Mouse (Mus musculus): Measurements from ENCODE around the gene Slc25a12. TPM values are rescaled to one million over a fixed set of nuclear protein-coding genes. Genes with fewer than 3 reads are reported as not detected.

Gene Slc25a12
- polyA plus RNA-seq, 1 experiment: 52.2 TPM

GRCm38 (mm10) chr2:71303221-71303620 is 64.3 kb downstream of the Slc25a12 start:
- H3K4me3 ChIP-seq (ENCODE audit: control insufficient read depth, insufficient read depth, low read length): no peak overlapping the region
- no peak for TF ChIP-seq POLR2A (IDR thresholded peaks at IDR 0.05; ENCODE audit: control insufficient read depth, extremely low read depth, insufficient read depth, low read length, poor library complexity)
- TF ChIP-seq CTCF (IDR thresholded peaks at IDR 0.05; ENCODE audit: borderline replicate concordance, control insufficient read depth, extremely low read depth, insufficient read depth, low read length, poor library complexity): no peak
- DNase-seq: no peak
- H3K4me1 ChIP-seq (replicated peaks; ENCODE audit: control insufficient read depth, insufficient read depth, low read length): 0 out of 2 replicates have a peak, but pooled peaks cover 3% of the 10 kb centered on the region
- H3K27ac ChIP-seq (ENCODE audit: control insufficient read depth, insufficient read depth, low read length): no peak overlapping the region
- H3K36me3 ChIP-seq (ENCODE audit: control insufficient read depth, insufficient read depth, low read length): peaks cover 12% of the 10 kb centered on the region
- no peaks in the 10 kb centered on the region for H3K27me3 ChIP-seq (ENCODE audit: control insufficient read depth, insufficient read depth, low read length)

GRCm38 (mm10) chr2:71302156-71302663 is 65.3 kb downstream of the Slc25a12 start:
- WGBS: 95% methylated on average over 3 of the region's 3 CpGs
- H3K27me3 ChIP-seq (ENCODE audit: control insufficient read depth, insufficient read depth, low read length): no peaks in the 10 kb centered on the region
- H3K4me3 ChIP-seq (ENCODE audit: control insufficient read depth, insufficient read depth, low read length): no peak overlapping the region
- peaks cover 12% of the 10 kb centered on the region for H3K36me3 ChIP-seq (ENCODE audit: control insufficient read depth, insufficient read depth, low read length)
- H3K27ac ChIP-seq (ENCODE audit: control insufficient read depth, insufficient read depth, low read length): no peak overlapping the region
- 0 out of 2 replicates have a peak, but pooled peaks cover 3% of the 10 kb centered on the region for H3K4me1 ChIP-seq (replicated peaks; ENCODE audit: control insufficient read depth, insufficient read depth, low read length)
- TF ChIP-seq CTCF (IDR thresholded peaks at IDR 0.05; ENCODE audit: borderline replicate concordance, control insufficient read depth, extremely low read depth, insufficient read depth, low read length, poor library complexity): no peak
- no peak for TF ChIP-seq POLR2A (IDR thresholded peaks at IDR 0.05; ENCODE audit: control insufficient read depth, extremely low read depth, insufficient read depth, low read length, poor library complexity)
- no peak for DNase-seq

GRCm38 (mm10) chr2:71298729-71299128 is 68.8 kb downstream of the Slc25a12 start:
- H3K4me3 ChIP-seq (ENCODE audit: control insufficient read depth, insufficient read depth, low read length): no peak overlapping the region
- peaks cover 13% of the 10 kb centered on the region for H3K36me3 ChIP-seq (ENCODE audit: control insufficient read depth, insufficient read depth, low read length)
- DNase-seq: peak; percentile 32
- no peaks in the 10 kb centered on the region for H3K27me3 ChIP-seq (ENCODE audit: control insufficient read depth, insufficient read depth, low read length)
- H3K4me1 ChIP-seq (replicated peaks; ENCODE audit: control insufficient read depth, insufficient read depth, low read length): no peaks in the 10 kb centered on the region
- TF ChIP-seq POLR2A (IDR thresholded peaks at IDR 0.05; ENCODE audit: control insufficient read depth, extremely low read depth, insufficient read depth, low read length, poor library complexity) (no peak), CTCF (IDR thresholded peaks at IDR 0.05; ENCODE audit: borderline replicate concordance, control insufficient read depth, extremely low read depth, insufficient read depth, low read length, poor library complexity) (no peak)
- H3K27ac ChIP-seq (ENCODE audit: control insufficient read depth, insufficient read depth, low read length): no peak overlapping the region
- 100% methylated on average over 1 of the region's 1 CpGs for WGBS

GRCm38 (mm10) chr2:71297501-71297900 is 70.0 kb downstream of the Slc25a12 start:
- TF ChIP-seq CTCF (IDR thresholded peaks at IDR 0.05; ENCODE audit: borderline replicate concordance, control insufficient read depth, extremely low read depth, insufficient read depth, low read length, poor library complexity): no peak
- no peak for TF ChIP-seq POLR2A (IDR thresholded peaks at IDR 0.05; ENCODE audit: control insufficient read depth, extremely low read depth, insufficient read depth, low read length, poor library complexity)
- WGBS: 95% methylated on average over 1 of the region's 1 CpGs
- no peak overlapping the region for H3K27ac ChIP-seq (ENCODE audit: control insufficient read depth, insufficient read depth, low read length)
- no peaks in the 10 kb centered on the region for H3K27me3 ChIP-seq (ENCODE audit: control insufficient read depth, insufficient read depth, low read length)
- H3K4me3 ChIP-seq (ENCODE audit: control insufficient read depth, insufficient read depth, low read length): no peak overlapping the region
- DNase-seq: no peak
- H3K4me1 ChIP-seq (replicated peaks; ENCODE audit: control insufficient read depth, insufficient read depth, low read length): no peaks in the 10 kb centered on the region
- H3K36me3 ChIP-seq (ENCODE audit: control insufficient read depth, insufficient read depth, low read length): peaks cover 21% of the 10 kb centered on the region

GRCm38 (mm10) chr2:71295844-71296243 is 71.7 kb downstream of the Slc25a12 start:
- WGBS: 96% methylated on average over 12 of the region's 12 CpGs

GRCm38 (mm10) chr2:71294489-71294888 is 73.1 kb downstream of the Slc25a12 start:
- Histone ChIP-seq H3K4me3 (ENCODE audit: control insufficient read depth, insufficient read depth, low read length) (no peak overlapping the region), H3K27me3 (ENCODE audit: control insufficient read depth, insufficient read depth, low read length) (no peaks in the 10 kb centered on the region), H3K36me3 (ENCODE audit: control insufficient read depth, insufficient read depth, low read length) (peaks cover 24% of the 10 kb centered on the region), H3K27ac (ENCODE audit: control insufficient read depth, insufficient read depth, low read length) (no peak overlapping the region), H3K4me1 (replicated peaks; ENCODE audit: control insufficient read depth, insufficient read depth, low read length) (no peaks in the 10 kb centered on the region)
- DNase-seq: no peak
- WGBS: 89% methylated on average over 7 of the region's 7 CpGs
- TF ChIP-seq POLR2A (IDR thresholded peaks at IDR 0.05; ENCODE audit: control insufficient read depth, extremely low read depth, insufficient read depth, low read length, poor library complexity): no peak
- TF ChIP-seq CTCF (IDR thresholded peaks at IDR 0.05; ENCODE audit: borderline replicate concordance, control insufficient read depth, extremely low read depth, insufficient read depth, low read length, poor library complexity): no peak

More at GRCm38 (mm10) chr2:71295844-71296243, 71.7 kb downstream of the Slc25a12 start:
- Histone ChIP-seq H3K27me3 (ENCODE audit: control insufficient read depth, insufficient read depth, low read length) (no peaks in the 10 kb centered on the region), H3K27ac (ENCODE audit: control insufficient read depth, insufficient read depth, low read length) (no peak overlapping the region), H3K36me3 (ENCODE audit: control insufficient read depth, insufficient read depth, low read length) (peaks cover 21% of the 10 kb centered on the region), H3K4me1 (replicated peaks; ENCODE audit: control insufficient read depth, insufficient read depth, low read length) (no peaks in the 10 kb centered on the region), H3K4me3 (ENCODE audit: control insufficient read depth, insufficient read depth, low read length) (no peak overlapping the region)
- DNase-seq: no peak
- TF ChIP-seq CTCF (IDR thresholded peaks at IDR 0.05; ENCODE audit: borderline replicate concordance, control insufficient read depth, extremely low read depth, insufficient read depth, low read length, poor library complexity) (no peak), POLR2A (IDR thresholded peaks at IDR 0.05; ENCODE audit: control insufficient read depth, extremely low read depth, insufficient read depth, low read length, poor library complexity) (no peak)

GRCm38 (mm10) chr2:71293983-71294382 is 73.6 kb downstream of the Slc25a12 start:
- TF ChIP-seq POLR2A (IDR thresholded peaks at IDR 0.05; ENCODE audit: control insufficient read depth, extremely low read depth, insufficient read depth, low read length, poor library complexity): no peak
- TF ChIP-seq CTCF (IDR thresholded peaks at IDR 0.05; ENCODE audit: borderline replicate concordance, control insufficient read depth, extremely low read depth, insufficient read depth, low read length, poor library complexity): no peak
- Histone ChIP-seq H3K36me3 (ENCODE audit: control insufficient read depth, insufficient read depth, low read length) (peaks cover 29% of the 10 kb centered on the region), H3K27me3 (ENCODE audit: control insufficient read depth, insufficient read depth, low read length) (no peaks in the 10 kb centered on the region), H3K4me1 (replicated peaks; ENCODE audit: control insufficient read depth, insufficient read depth, low read length) (no peaks in the 10 kb centered on the region), H3K4me3 (ENCODE audit: control insufficient read depth, insufficient read depth, low read length) (no peak overlapping the region), H3K27ac (ENCODE audit: control insufficient read depth, insufficient read depth, low read length) (no peak overlapping the region)
- WGBS: 97% methylated on average over 3 of the region's 3 CpGs
- no peak for DNase-seq

Measured in thymus, adult 2 months (tissue).